Comparison of ENCODE assay signal across 14 mouse cellular contexts in genomic region chr8:87915763-87916162, GRCm38 (mm10). TPM values are rescaled to one million over a fixed set of nuclear protein-coding genes. Genes with fewer than 3 reads are reported as not detected.
DNase-seq lines count a peak whose midpoint lies in the region; ATAC-seq and TF ChIP-seq lines count a peak whose summit lies in the region.
"Had no signal": no experiment of that assay in that cellular context is flagged by ENCODE, and none has a peak within 500 bp of the region (broad histone marks: within the 10 kb centered on the region; RNA-seq: fewer than 3 reads in every experiment).

No protein-coding gene starts in this region.

- no peak overlapping the region for H3K4me2 ChIP-seq in kidney, embryonic 14.5 days (replicated peaks; ENCODE audit: low read depth, low read length)
- no peak overlapping the region for H3K4me2 ChIP-seq in lung, embryonic 15.5 days
- H3K4me2 ChIP-seq in forebrain, embryonic 16.5 days (ENCODE audit: low read length), result no peak overlapping the region
- H3K4me2 ChIP-seq: embryonic facial prominence, embryonic 12.5 days; forebrain, embryonic 13.5 days; heart, embryonic 15.5 days; liver, embryonic 13.5 days; midbrain, embryonic 13.5 days had no signal

- DNase-seq in kidney, postnatal 10 days, result peak; percentile 70
- DNase-seq in gastrocnemius, adult 2 months, result peak; percentile 67
- DNase-seq in heart, adult 9 months (ENCODE audit: low spot score in 2 of 2), result peak; percentile 60 to 76
- DNase-seq in frontal cortex, postnatal 14 days (ENCODE audit: low spot score in 2 of 2), result no peak
- no peak for DNase-seq in left cerebral cortex, adult 2 months (ENCODE audit: extremely low spot score in 1 of 2, low spot score in 2 of 2)
- DNase-seq: cerebellum, adult 9-11 months; liver, embryonic 13.5 days had no signal

- intact Hi-C loops in gastrocnemius, adult 2 months (cut with DNase I), result loop anchor here (5.0 to 10.0 kb wide), 3 partner anchors 42 to 99 kb away; partner anchors contain the start of gene Zfp423
- intact Hi-C loops in left cerebral cortex, adult 2 months (cut with DNase I), result no loop called here

- 66% methylated on average over 9 of the region's 9 CpGs for WGBS in kidney, embryonic 14.5 days
- 48% methylated on average over 9 of the region's 9 CpGs for WGBS in lung, embryonic 15.5 days
- WGBS in forebrain, embryonic 16.5 days, result 79% methylated on average over 9 of the region's 9 CpGs

- H3K4me3 ChIP-seq in kidney, embryonic 14.5 days (ENCODE audit: low read length), result no peak overlapping the region
- no peak overlapping the region for H3K4me3 ChIP-seq in gastrocnemius, adult 2 months
- no peak overlapping the region for H3K4me3 ChIP-seq in lung, embryonic 15.5 days
- H3K4me3 ChIP-seq in left cerebral cortex, adult 2 months, result no peak overlapping the region
- H3K4me3 ChIP-seq in forebrain, embryonic 16.5 days (replicated peaks; ENCODE audit: low read length), result no peak overlapping the region
- H3K4me3 ChIP-seq: embryonic facial prominence, embryonic 12.5 days; forebrain, embryonic 13.5 days; heart, embryonic 15.5 days; liver, embryonic 13.5 days; midbrain, embryonic 13.5 days had no signal

- peaks cover 52% of the 10 kb centered on the region for H3K4me1 ChIP-seq in kidney, embryonic 14.5 days (ENCODE audit: control insufficient read depth, insufficient read depth, low read length)
- H3K4me1 ChIP-seq in lung, embryonic 15.5 days, result peaks cover 59% of the 10 kb centered on the region
- peaks cover 10% of the 10 kb centered on the region for H3K4me1 ChIP-seq in forebrain, embryonic 16.5 days (replicated peaks; ENCODE audit: control insufficient read depth, insufficient read depth, low read length)
- H3K4me1 ChIP-seq: liver, embryonic 13.5 days had no signal

- H3K27ac ChIP-seq in kidney, embryonic 14.5 days (ENCODE audit: low read depth, low read length), result no peak overlapping the region
- H3K27ac ChIP-seq in gastrocnemius, adult 2 months, result peak overlapping the region; percentile 20; the same call in 1 of the 2 replicates
- no peak overlapping the region for H3K27ac ChIP-seq in lung, embryonic 15.5 days
- H3K27ac ChIP-seq in left cerebral cortex, adult 2 months, result no peak overlapping the region
- no peak overlapping the region for H3K27ac ChIP-seq in forebrain, embryonic 16.5 days (ENCODE audit: low read length)
- H3K27ac ChIP-seq: forebrain, embryonic 13.5 days; heart, embryonic 15.5 days; liver, embryonic 13.5 days; midbrain, embryonic 13.5 days had no signal

- H3K27me3 ChIP-seq in kidney, embryonic 14.5 days (ENCODE audit: control insufficient read depth, insufficient read depth, low read length), result no peaks in the 10 kb centered on the region
- H3K27me3 ChIP-seq in lung, embryonic 15.5 days, result no peaks in the 10 kb centered on the region
- H3K27me3 ChIP-seq in forebrain, embryonic 16.5 days (replicated peaks; ENCODE audit: control insufficient read depth, insufficient read depth, low read length), result no peaks in the 10 kb centered on the region
- H3K27me3 ChIP-seq: embryonic facial prominence, embryonic 12.5 days; forebrain, embryonic 13.5 days; heart, embryonic 15.5 days; liver, embryonic 13.5 days; midbrain, embryonic 13.5 days had no signal

- H3K36me3 ChIP-seq in kidney, embryonic 14.5 days (ENCODE audit: control insufficient read depth, insufficient read depth, low read length), result no peaks in the 10 kb centered on the region
- H3K36me3 ChIP-seq in lung, embryonic 15.5 days, result no peaks in the 10 kb centered on the region
- no peaks in the 10 kb centered on the region for H3K36me3 ChIP-seq in forebrain, embryonic 16.5 days (ENCODE audit: control insufficient read depth, insufficient read depth)
- H3K36me3 ChIP-seq: embryonic facial prominence, embryonic 12.5 days; heart, embryonic 15.5 days; liver, embryonic 13.5 days; midbrain, embryonic 13.5 days had no signal

- ATAC-seq in kidney, embryonic 14.5 days (ENCODE audit: low FRiP score, low TSS enrichment), result no peak
- ATAC-seq in lung, embryonic 15.5 days (ENCODE audit: borderline replicate concordance, extremely low read depth, low FRiP score, low TSS enrichment), result peak; percentile 36; the same call in 1 of the 2 replicates
- no peak for ATAC-seq in forebrain, embryonic 16.5 days
- ATAC-seq: forebrain, embryonic 13.5 days; midbrain, embryonic 13.5 days had no signal

- no peak overlapping the region for H3K9ac ChIP-seq in kidney, embryonic 14.5 days (ENCODE audit: low read depth, low read length)
- H3K9ac ChIP-seq in lung, embryonic 15.5 days, result no peak overlapping the region
- H3K9ac ChIP-seq in forebrain, embryonic 16.5 days (replicated peaks; ENCODE audit: low read depth, low read length), result no peak overlapping the region
- H3K9ac ChIP-seq: embryonic facial prominence, embryonic 12.5 days; forebrain, embryonic 13.5 days; heart, embryonic 15.5 days; liver, embryonic 13.5 days; midbrain, embryonic 13.5 days had no signal

- H3K9me3 ChIP-seq in kidney, embryonic 14.5 days (ENCODE audit: control insufficient read depth, low read length), result no peaks in the 10 kb centered on the region
- no peaks in the 10 kb centered on the region for H3K9me3 ChIP-seq in lung, embryonic 15.5 days
- no peaks in the 10 kb centered on the region for H3K9me3 ChIP-seq in forebrain, embryonic 16.5 days (ENCODE audit: control insufficient read depth, low read length)
- H3K9me3 ChIP-seq: embryonic facial prominence, embryonic 12.5 days; forebrain, embryonic 13.5 days; heart, embryonic 15.5 days; liver, embryonic 13.5 days; midbrain, embryonic 13.5 days had no signal

- no peak for TF ChIP-seq CTCF in gastrocnemius, adult 2 months (IDR thresholded peaks at IDR 0.05)
- TF ChIP-seq CTCF in left cerebral cortex, adult 2 months (IDR thresholded peaks at IDR 0.05), result no peak

RNA-seq across cellular contexts. Expression of gene Zfp423, which starts 43.6 kb away (rescaled TPM):
- polyA plus RNA-seq in kidney, embryonic 14.5 days (2014; fragmentation: Nextera tagmentation; extraction: Ambion mirVana), result 15.3 and 18.8 TPM in 2 replicates
- 10 to 100 TPM; 13.0 to 15.6 TPM for total RNA-seq in gastrocnemius, adult 2 months (2021)
- 7.3 and 9.9 TPM in 2 replicates for polyA plus RNA-seq in lung, embryonic 15.5 days (2015; fragmentation: Nextera tagmentation; extraction: Ambion mirVana)
- 10 to 100 TPM; 25.4 to 32.6 TPM for total RNA-seq in left cerebral cortex, adult 2 months (2021)
- 13.3 and 20.6 TPM in 2 replicates for polyA plus RNA-seq in forebrain, embryonic 16.5 days (2015; fragmentation: Nextera tagmentation; extraction: Ambion mirVana)

Comparison
In these comparisons a context has a peak if more than half of its experiments do, and no peak if none do; other contexts are left out.
1. DNase-seq: peak in kidney, postnatal 10 days (single experiment), gastrocnemius, adult 2 months (single experiment) and heart, adult 9 months (2 of 2); none in frontal cortex, postnatal 14 days (0 of 2) and left cerebral cortex, adult 2 months (0 of 2).